Mouse (Mus musculus) bone marrow macrophage, adult 2 months (primary cell): Measurements from ENCODE around the gene Asic2.

ENCODE experiments used
- CTCF ChIP-seq: IDR thresholded peaks from 2 replicates; pipeline ENCODE4 v1.5.1; 2012; ENCODE audit warnings: low read depth, mild to moderate bottlenecking, low read length, moderate library complexity
- POLR2A ChIP-seq: IDR thresholded peaks from 2 replicates; pipeline ENCODE4 v1.6.1; 2012; ENCODE audit warnings: mild to moderate bottlenecking, low read depth, low read length, borderline replicate concordance

- TF ChIP-seq CTCF (no peak), POLR2A (no peak)
Measured at GRCm38 (mm10) chr11:81059546-81059945, 908.7 kb downstream of the Asic2 start.
